Mouse (Mus musculus): ENCODE data around the gene Sned1. TPM values are rescaled to one million over a fixed set of nuclear protein-coding genes. Genes with fewer than 3 reads are reported as not detected.

Sned1 gene
- total RNA-seq, 2 experiments from 2014 or later, result 7.0 to 10.0 TPM

- H3K27ac ChIP-seq, result peak overlapping the region; percentile 88
- peak; percentile 90 to 92 for DNase-seq (ENCODE audit: extremely low spot score in 1 of 2, low spot score in 2 of 2)
- intact Hi-C loops (cut with DNase I), result loop anchor here (2.0 to 10.0 kb wide), 2 partner anchors 135 to 171 kb away; partner anchors contain the start of genes Farp2 and Hdlbp
- peak; percentile 29 for TF ChIP-seq CTCF (IDR thresholded peaks at IDR 0.05)
- H3K4me3 ChIP-seq, result peak overlapping the region; percentile 75
Observed at GRCm38 (mm10) chr1:93343504-93344047, 107.9 kb downstream of the Sned1 start.

GRCm38 (mm10) chr1:93347176-93347575 lies 111.5 kb downstream of the Sned1 start:
- TF ChIP-seq CTCF (IDR thresholded peaks at IDR 0.05), result no peak
- Histone ChIP-seq H3K4me3 (no peak overlapping the region), H3K27ac (no peak overlapping the region)
- no peak for DNase-seq (ENCODE audit: extremely low spot score in 1 of 2, low spot score in 2 of 2)
- intact Hi-C loops (cut with DNase I), result loop anchor here (10.0 kb wide), 1 partner anchor 168 kb away; the partner anchor contains the start of gene Farp2

GRCm38 (mm10) chr1:93349701-93350100 lies 114.1 kb downstream of the Sned1 start:
- Histone ChIP-seq H3K27ac (no peak overlapping the region; the same call in 1 of the 2 replicates), H3K4me3 (no peak overlapping the region)
- DNase-seq (ENCODE audit: extremely low spot score in 1 of 2, low spot score in 2 of 2), result no peak
- intact Hi-C loops (cut with DNase I), result loop anchor here (10.0 kb wide), 1 partner anchor 165 kb away; the partner anchor contains the start of gene Farp2
- TF ChIP-seq CTCF (IDR thresholded peaks at IDR 0.05), result no peak

Small RNA genes within 50 kb of the gene (microRNA-seq; reads per million reads assigned to microRNA genes)
- 0 reads per million in 2 experiments for gene Mir6901
- 0 to 0.24 reads per million in 2 experiments for gene Mir6902

Other genes starting within 250 kb of the Sned1 start
- not detected for gene Aqp12, start 229.5 kb upstream of the Sned1 start, total RNA-seq (2021)
- gene Kif1a, start 133.9 kb upstream of the Sned1 start, total RNA-seq (2021), result 100 to 1,000 TPM; 730 to 772 TPM
- gene Agxt, start 100.6 kb upstream of the Sned1 start, total RNA-seq (2021), result not detected
- not detected for gene 2310007B03Rik, start 74.9 kb upstream of the Sned1 start, total RNA-seq (2021)
- gene Crocc2, start 67.1 kb upstream of the Sned1 start, total RNA-seq (2021), result under 1 TPM; 0.07 to 0.12 TPM
- gene Mterf4, start 70.1 kb downstream of the Sned1 start, total RNA-seq (2021), result 10 to 100 TPM; 17.3 to 20.8 TPM
- gene Ppp1r7, start 107.0 kb downstream of the Sned1 start, total RNA-seq (2021), result 10 to 100 TPM; 74.6 to 87.0 TPM
- gene Pask, start 107.6 kb downstream of the Sned1 start, total RNA-seq (2021), result 1 to 10 TPM; 5.8 to 6.3 TPM
- gene Ano7, start 138.1 kb downstream of the Sned1 start, total RNA-seq (2021), result under 1 TPM in 1 of 2 experiments, not detected in 1; 0.16 TPM
- 100 to 1,000 TPM; 163 to 165 TPM for gene Hdlbp, start 243.0 kb downstream of the Sned1 start, total RNA-seq (2021)

Measured in left cerebral cortex, adult 2 months (tissue).